Mouse (Mus musculus): ENCODE measurements around the gene Zdhhc16. TPM values are rescaled to one million over a fixed set of nuclear protein-coding genes. Genes with fewer than 3 reads are reported as not detected.
A peak's percentile ranks its signal among the peaks of the same experiment; 100 is the strongest.
"Not testable (repeated sequence)": the region's sequence is repeated elsewhere in the genome, so short reads cannot be mapped to it uniquely, and the experiment has no call there.

Zdhhc16 gene
- polyA plus RNA-seq, 1 experiment: not detected

GRCm38 (mm10) chr19:41912121-41913080 is 20.9 kb upstream of the Zdhhc16 start:
- under 1% methylated on average over 53 of the region's 53 CpGs for WGBS
- Histone ChIP-seq H3K27ac (ENCODE audit: insufficient read depth, low read depth, low read length) (peak overlapping the region; percentile 66), H3K4me3 (ENCODE audit: insufficient read depth, low read depth, low read length) (peak overlapping the region; percentile 80), H3K4me1 (ENCODE audit: control insufficient read depth, insufficient read depth, low read length) (peaks cover 5% of the 10 kb centered on the region)
- TF ChIP-seq CTCF (IDR thresholded peaks at IDR 0.05; ENCODE audit: insufficient read depth, low read depth, low read length) (no peak), POLR2A (IDR thresholded peaks at IDR 0.05; ENCODE audit: insufficient read depth, low read depth, low read length) (no peak)

DNA sequence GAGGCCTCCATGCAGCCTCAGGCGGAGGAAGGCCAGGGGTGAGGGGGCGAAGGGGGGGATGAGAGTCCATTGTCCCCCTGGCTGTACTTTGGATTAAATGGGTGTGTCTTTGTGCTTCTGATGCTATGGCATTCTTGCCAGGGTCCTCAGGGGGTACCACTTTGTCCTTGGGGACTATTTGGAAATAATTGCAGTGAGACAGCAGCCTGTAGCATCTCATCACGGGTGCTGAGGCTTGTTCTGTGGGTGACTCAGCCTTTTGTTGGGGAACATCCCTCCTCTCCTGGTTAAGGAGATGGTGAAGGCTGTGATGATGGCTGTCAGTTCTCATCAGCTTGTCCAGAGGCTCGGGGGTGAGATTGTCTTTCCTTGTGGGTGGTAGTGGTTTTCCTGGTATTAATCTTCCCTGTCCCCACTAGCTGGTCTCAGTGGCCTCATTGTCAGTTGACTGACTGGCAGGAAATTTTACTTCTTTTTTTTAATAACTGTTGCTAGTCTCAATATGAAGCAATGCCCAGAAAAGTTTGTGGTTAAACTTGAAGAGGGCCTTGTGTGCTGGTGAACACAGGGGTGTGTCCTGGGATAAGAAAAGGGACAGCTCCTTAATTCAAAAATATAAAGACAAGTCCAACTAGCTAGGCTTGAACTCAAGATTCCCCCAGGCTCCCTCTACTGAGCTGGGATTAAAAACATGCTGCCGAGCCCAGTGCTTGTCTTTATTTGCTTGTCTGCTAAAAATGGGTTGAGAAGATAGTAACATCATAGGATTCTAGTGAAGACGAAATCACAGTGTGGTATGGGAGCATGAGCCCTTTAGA is 19.3 kb upstream of the Zdhhc16 start:
- no peak for TF ChIP-seq POLR2A (IDR thresholded peaks at IDR 0.05; ENCODE audit: insufficient read depth, low read depth, low read length)
- TF ChIP-seq CTCF (IDR thresholded peaks at IDR 0.05; ENCODE audit: insufficient read depth, low read depth, low read length): no peak
- Histone ChIP-seq H3K4me3 (ENCODE audit: insufficient read depth, low read depth, low read length) (peak overlapping the region; percentile 19), H3K4me1 (ENCODE audit: control insufficient read depth, insufficient read depth, low read length) (peaks cover 5% of the 10 kb centered on the region), H3K27ac (ENCODE audit: insufficient read depth, low read depth, low read length) (no peak overlapping the region)
- 30% methylated on average over 6 of the region's 6 CpGs for WGBS

- H3K4me3 ChIP-seq (ENCODE audit: insufficient read depth, low read depth, low read length); H3K27ac ChIP-seq (ENCODE audit: insufficient read depth, low read depth, low read length); H3K4me1 ChIP-seq (ENCODE audit: control insufficient read depth, insufficient read depth, low read length): not testable (repeated sequence)
Observed at GRCm38 (mm10) chr19:41914592-41914882, 18.7 kb upstream of the Zdhhc16 start.

DNA sequence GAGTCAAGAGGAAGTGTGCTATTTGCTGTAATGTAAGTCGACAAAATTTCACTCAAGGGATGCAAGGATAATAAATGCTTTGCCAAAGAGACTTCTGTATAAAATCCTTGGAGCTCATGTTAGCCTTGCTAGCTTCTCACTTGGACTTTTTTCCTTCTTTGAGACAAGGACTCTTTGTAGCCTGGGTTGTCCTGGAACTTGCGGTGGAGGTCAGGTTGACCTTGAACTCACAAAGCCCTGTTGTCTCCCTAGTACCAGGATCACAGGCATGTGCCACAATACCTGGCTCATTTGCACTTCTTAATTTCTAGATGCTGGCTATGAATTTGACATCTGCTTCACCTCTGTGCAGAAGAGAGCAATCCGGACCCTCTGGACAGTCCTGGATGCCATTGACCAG is 18.0 kb upstream of the Zdhhc16 start:
- 80% methylated on average over 3 of the region's 3 CpGs for WGBS
- TF ChIP-seq CTCF (IDR thresholded peaks at IDR 0.05; ENCODE audit: insufficient read depth, low read depth, low read length) (no peak), POLR2A (IDR thresholded peaks at IDR 0.05; ENCODE audit: insufficient read depth, low read depth, low read length) (no peak)
- H3K4me3 ChIP-seq (ENCODE audit: insufficient read depth, low read depth, low read length): no peak overlapping the region
- peaks cover 5% of the 10 kb centered on the region for H3K4me1 ChIP-seq (ENCODE audit: control insufficient read depth, insufficient read depth, low read length)
- no peak overlapping the region for H3K27ac ChIP-seq (ENCODE audit: insufficient read depth, low read depth, low read length)

DNA sequence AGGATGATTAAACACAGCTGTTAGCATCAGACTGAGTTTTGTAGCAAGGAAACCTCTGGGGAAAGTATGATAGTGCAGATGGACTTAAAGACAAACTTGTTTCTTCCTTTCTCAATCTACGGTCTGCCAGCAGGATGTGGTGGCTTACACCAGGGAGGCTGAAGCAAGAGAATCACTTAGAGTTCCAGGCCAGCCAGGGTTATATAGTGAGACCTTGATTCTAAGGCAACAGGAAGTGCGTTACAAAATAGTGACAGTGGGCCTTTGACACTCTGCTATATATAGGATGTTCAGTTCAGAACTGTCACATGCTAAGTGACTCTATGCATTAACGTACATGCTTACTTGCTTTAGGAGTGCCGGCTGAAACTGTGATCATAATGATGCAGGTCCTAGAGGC is 16.4 kb upstream of the Zdhhc16 start:
- TF ChIP-seq CTCF (IDR thresholded peaks at IDR 0.05; ENCODE audit: insufficient read depth, low read depth, low read length) (no peak), POLR2A (IDR thresholded peaks at IDR 0.05; ENCODE audit: insufficient read depth, low read depth, low read length) (no peak)
- Histone ChIP-seq H3K27ac (ENCODE audit: insufficient read depth, low read depth, low read length) (no peak overlapping the region), H3K4me3 (ENCODE audit: insufficient read depth, low read depth, low read length) (no peak overlapping the region), H3K4me1 (ENCODE audit: control insufficient read depth, insufficient read depth, low read length) (peaks cover 5% of the 10 kb centered on the region)
- WGBS: 86% methylated on average over 4 of the region's 4 CpGs

- 78% methylated on average over 4 of the region's 4 CpGs for WGBS
- no peak for TF ChIP-seq CTCF (IDR thresholded peaks at IDR 0.05; ENCODE audit: insufficient read depth, low read depth, low read length)
- no peak for TF ChIP-seq POLR2A (IDR thresholded peaks at IDR 0.05; ENCODE audit: insufficient read depth, low read depth, low read length)
Observed at GRCm38 (mm10) chr19:41919471-41919870, 13.8 kb upstream of the Zdhhc16 start.

GRCm38 (mm10) chr19:41920412-41921067 is 12.7 kb upstream of the Zdhhc16 start:
- Histone ChIP-seq H3K27ac (ENCODE audit: insufficient read depth, low read depth, low read length) (no peak overlapping the region), H3K4me1 (ENCODE audit: control insufficient read depth, insufficient read depth, low read length) (no peaks in the 10 kb centered on the region), H3K4me3 (ENCODE audit: insufficient read depth, low read depth, low read length) (no peak overlapping the region)
- TF ChIP-seq POLR2A (IDR thresholded peaks at IDR 0.05; ENCODE audit: insufficient read depth, low read depth, low read length) (no peak), CTCF (IDR thresholded peaks at IDR 0.05; ENCODE audit: insufficient read depth, low read depth, low read length) (no peak)
- WGBS: 79% methylated on average over 5 of the region's 5 CpGs

More at GRCm38 (mm10) chr19:41919471-41919870, 13.8 kb upstream of the Zdhhc16 start:
- Histone ChIP-seq H3K27ac (ENCODE audit: insufficient read depth, low read depth, low read length) (no peak overlapping the region), H3K4me3 (ENCODE audit: insufficient read depth, low read depth, low read length) (no peak overlapping the region), H3K4me1 (ENCODE audit: control insufficient read depth, insufficient read depth, low read length) (no peaks in the 10 kb centered on the region)

GRCm38 (mm10) chr19:41932686-41933085 is 594 bp upstream of the Zdhhc16 start:
- 0% methylated on average over 28 of the region's 28 CpGs for WGBS
- TF ChIP-seq CTCF (IDR thresholded peaks at IDR 0.05; ENCODE audit: insufficient read depth, low read depth, low read length): no peak
- no peak for TF ChIP-seq POLR2A (IDR thresholded peaks at IDR 0.05; ENCODE audit: insufficient read depth, low read depth, low read length)
- Histone ChIP-seq H3K27ac (ENCODE audit: insufficient read depth, low read depth, low read length) (no peak overlapping the region), H3K4me1 (ENCODE audit: control insufficient read depth, insufficient read depth, low read length) (peaks cover 3% of the 10 kb centered on the region; the same call in 1 of the 2 replicates), H3K4me3 (ENCODE audit: insufficient read depth, low read depth, low read length) (peak overlapping the region; percentile 92)
